Mouse (Mus musculus): ENCODE data around the gene Kdm2a.
"Not testable (repeated sequence)": the region's sequence is repeated elsewhere in the genome, so short reads cannot be mapped to it uniquely, and the experiment has no call there.

Gene Kdm2a

DNA sequence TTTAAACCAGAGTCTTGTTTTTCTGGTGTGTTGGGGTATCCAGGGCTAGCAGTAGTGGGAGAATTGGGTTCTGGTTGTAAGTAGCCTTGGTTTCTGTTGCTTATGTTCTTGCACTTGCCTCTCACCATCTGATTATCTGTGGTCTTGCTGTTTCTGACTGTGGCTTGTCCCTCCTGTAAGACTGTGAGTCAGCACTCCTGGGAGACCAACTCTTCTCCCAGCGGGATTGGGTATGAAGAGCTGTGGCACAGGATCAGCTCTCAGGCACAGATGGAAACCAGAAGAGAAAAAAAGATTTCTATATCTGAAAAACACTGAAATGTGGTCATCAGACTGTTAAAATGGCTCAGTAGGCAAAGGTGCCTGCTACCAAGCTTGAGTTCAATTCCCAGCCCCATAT, 16.5 kb upstream of the Kdm2a start:
- DNase-seq (ENCODE audit: low spot score) = no peak

- no peak for DNase-seq (ENCODE audit: low spot score)
These were observed 11.0 kb upstream of the Kdm2a start for GRCm38 (mm10) chr19:4409062-4409461.

DNA sequence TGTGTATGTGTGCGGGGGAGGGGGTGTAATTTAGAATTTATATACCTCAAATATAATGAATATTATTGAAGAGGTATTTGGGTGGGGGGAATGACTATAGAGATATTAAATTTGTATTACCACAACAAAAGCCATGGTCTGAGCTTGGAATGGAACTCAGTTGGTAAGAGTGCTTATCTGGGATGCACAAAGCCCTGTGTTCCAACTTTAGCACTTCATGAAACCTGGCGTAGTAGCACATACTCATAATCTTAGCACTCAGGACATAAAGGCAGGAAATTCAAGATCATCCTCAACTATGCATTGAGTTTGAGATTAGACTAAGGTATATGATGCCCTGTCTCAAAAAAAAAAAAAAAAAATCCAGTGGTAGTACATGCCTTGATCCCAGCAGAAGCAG, 6.8 kb upstream of the Kdm2a start:
- no peak for DNase-seq (ENCODE audit: low spot score)

DNA sequence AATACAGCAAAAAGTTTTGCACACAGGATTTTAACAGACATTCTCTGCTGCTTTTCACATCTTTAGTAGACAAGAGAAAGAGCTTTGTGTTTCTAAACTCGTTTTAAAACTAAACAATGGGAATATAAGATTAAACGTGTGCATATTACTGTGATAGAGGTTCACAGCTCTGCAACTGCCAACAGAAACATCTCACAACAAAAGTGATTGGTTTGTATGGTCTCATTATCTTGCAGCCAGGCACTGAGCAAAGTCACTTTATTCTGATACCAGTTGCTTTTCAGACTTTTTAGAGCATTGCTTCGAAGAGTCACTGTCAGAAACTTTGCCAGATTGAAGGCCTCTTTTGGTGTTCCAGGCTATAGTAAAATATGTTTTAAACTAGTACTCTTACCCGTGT, 874 bp upstream of the Kdm2a start:
- DNase-seq (ENCODE audit: low spot score) = no peak

GRCm38 (mm10) chr19:4398630-4398948, 504 bp upstream of the Kdm2a start:
- DNase-seq (ENCODE audit: low spot score) = no peak

DNA sequence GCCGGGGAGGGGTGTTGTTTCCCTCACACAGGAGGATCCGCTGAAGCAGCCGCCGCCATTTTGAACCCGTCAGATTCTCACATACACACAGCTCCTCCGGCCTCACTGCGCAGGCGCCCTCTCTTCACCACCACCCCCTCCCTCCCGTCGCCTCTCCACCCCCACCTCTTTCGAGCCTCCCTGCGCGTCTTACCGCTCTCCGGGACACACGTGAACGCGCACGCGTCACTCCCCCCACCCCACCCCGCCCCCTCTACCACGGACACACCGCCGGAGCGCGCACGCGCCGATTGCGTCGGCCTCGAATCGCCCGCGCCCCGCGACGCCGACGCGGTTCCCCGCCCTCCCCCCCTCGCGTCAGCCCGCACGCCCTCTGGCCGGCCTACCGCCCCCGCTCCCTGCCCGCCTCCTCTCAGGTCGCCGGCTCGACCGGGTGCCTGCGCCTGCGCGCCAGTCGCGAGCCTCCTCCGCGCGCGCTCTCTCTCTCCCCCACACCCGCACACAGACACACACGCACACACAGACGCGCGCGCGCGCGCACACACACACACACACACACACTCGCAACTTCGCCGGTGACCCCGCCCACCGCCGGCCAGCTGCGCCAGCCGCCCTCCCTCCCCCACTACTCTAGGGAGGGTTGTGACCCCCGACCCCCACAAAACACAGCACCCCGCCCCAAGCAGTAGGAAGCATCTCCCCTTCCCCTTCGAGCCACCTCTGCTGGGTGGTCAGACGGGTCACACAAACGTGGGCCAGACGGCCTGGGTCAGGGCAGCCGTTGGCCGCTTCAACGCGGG, 887 bp downstream of the Kdm2a start:
- DNase-seq (ENCODE audit: low spot score) = peak; percentile 95

DNA sequence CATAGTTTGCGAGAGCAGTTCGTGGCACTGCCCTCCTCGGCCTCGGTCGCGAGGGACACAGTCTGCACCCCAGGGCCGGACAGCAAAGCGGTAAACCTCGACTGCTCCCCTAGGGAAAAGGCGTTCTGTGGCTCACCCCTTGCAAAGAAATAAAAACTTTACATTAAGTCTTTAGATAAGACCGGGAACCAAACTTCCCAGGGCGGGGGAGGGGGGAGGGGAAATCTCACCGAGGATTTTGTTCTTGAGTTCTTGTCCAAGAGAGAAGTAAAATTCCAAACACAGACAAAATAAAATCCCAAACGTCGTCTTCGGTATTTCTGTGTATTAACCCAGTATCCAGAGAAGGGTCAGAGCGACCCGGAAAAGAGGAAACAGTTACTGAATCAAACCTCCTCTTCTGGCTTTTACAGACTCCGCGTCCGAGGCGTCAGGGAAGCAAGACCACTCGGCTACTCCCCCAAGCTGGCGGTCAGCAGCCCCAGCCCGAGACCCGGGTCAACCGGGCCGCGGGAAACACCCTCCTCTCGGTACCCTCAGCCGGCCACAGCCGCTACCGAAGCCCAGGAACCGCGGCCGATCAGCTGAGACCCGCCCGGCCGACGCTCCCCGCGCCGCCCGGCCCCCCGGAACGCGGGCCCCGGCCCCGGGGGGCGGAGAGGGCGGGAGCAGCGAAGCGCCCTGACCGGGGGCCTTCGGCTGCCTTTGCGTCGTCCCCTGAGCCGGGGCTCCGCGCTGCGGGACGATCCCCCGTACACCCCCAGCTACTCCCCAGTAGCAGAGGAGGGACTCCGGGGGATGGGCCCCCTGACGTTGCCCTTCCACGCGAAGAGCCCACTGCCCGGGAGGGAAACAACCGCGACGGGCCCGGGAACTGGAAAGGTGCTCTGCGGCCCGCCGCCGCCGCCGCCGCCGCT, 1.7 kb downstream of the Kdm2a start:
- peak; percentile 45 for DNase-seq (ENCODE audit: low spot score)

- no peak for DNase-seq (ENCODE audit: low spot score)
These were observed 10.8 kb downstream of the Kdm2a start for GRCm38 (mm10) chr19:4387276-4387675.

- no peak for DNase-seq (ENCODE audit: low spot score)
These were observed 13.1 kb downstream of the Kdm2a start for GRCm38 (mm10) chr19:4385026-4385425.

- no peak for DNase-seq (ENCODE audit: low spot score)
These were observed 13.8 kb downstream of the Kdm2a start for GRCm38 (mm10) chr19:4384322-4384721.

DNA sequence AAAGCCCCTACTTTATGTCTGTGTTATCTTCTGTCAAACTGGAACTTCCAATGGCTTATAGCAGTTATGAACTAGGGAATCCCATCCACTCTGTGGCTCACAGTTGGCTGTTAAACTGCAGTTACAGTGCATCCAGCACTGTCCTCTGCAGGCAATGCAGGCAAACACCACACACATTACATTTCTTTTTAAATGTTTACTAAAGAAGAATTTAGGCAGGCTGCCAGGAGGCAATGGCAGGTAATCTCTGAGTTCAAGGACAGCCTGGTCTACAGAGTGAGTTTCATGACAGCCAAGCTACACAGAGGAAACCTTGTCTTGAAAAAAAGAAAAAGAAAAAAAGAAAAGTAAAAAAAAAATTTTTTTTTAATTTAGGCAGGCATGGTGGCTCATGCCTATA, 14.8 kb downstream of the Kdm2a start:
- no peak for DNase-seq (ENCODE audit: low spot score)

DNA sequence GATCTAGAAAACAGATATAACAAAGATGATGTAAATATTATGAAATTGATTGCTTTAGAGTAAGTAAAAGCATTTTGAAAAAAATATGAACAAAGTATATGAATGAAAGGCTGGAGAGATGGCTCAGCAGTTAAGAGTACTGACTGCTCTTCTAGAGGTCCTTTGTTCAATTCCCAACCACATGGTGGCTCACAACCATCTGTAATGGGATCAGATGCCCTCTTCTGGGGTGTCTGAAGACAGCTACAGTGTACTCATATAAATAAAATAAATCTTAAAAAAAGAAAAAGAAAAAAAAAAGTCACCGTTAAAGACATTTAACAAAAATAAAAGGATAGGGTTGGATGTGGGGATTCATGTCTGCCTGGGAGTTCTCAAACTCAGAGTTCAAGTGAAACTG, 15.8 kb downstream of the Kdm2a start:
- not testable (repeated sequence) for DNase-seq (ENCODE audit: low spot score)

DNA sequence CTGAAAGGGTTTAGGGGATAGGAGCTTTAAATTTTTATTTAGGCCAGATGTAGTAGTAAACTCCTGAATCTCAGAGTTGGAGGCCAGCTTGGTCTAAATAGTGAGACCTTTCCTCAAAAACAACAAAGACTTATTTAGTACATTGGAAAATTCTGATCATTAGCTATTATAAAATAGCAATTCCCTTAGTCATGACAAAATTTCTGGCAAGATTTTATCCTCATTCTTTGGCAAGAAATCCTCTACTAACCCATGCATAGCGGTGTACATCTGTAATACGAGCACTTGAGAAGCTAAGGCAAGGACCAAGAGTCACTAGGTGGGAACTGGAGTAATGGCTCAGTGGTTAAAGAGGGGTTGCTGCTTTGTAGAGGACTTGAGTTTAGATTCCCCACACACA, 27.4 kb downstream of the Kdm2a start:
- DNase-seq (ENCODE audit: low spot score) = no peak

DNA sequence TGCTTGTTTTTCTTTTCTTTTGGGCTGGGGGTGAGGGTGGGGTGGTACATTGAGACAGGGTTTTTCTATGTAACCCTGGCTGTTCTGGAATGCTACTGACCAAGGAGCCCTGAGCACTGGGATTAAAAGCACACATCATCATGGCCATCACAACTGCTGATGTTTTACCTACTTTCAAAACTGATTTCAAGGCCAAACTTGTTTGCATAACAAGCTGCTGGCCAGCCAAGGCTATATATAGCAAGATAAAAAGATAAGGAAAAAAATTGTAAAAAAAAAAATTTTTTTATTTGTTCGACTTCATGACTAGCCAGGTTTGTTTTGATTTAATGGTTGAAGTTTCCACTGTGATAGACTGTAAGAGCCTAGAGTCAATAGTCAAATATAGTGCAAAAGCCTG, 27.8 kb downstream of the Kdm2a start:
- DNase-seq (ENCODE audit: low spot score) = no peak

GRCm38 (mm10) chr19:4349455-4349854, 48.6 kb downstream of the Kdm2a start:
- DNase-seq (ENCODE audit: low spot score) = no peak

DNA sequence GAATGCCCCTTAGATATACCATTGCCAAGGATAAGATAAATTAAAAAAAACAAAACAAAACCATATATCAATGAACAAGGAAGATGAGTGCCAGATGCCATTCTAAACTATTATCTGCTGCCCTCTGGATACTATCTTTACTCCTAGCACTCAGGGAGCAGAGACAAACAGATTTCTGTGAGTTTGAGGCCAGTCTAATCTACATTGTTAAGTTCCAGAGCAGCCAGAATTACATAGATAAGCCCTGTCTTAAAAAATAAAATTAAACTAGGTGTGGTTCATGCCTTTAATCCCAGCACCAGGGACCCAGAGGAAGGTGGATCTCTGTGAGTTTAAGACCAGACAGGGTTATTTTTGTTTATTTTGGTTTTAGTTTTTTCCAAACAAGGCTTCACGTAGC, 51.6 kb downstream of the Kdm2a start:
- DNase-seq (ENCODE audit: low spot score) = no peak

DNA sequence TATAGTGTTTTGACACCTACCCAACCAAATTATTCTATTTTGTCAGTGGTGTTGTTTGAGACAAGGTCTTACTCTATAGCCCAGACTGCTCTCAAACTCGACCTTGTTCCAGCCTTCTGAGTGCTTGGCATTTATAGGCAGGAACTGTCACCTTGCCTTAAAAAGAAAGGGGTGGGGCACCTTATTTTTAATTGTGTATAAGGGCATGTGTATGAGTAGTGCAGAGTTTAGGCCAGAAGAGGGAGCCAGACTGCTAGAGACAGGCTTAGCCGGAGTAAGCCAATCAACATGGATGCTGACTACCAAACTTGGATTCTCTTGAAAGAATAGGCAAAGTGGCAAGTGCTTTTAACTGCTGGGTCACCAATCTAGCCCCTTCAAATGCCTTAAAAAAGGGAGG, 59.9 kb downstream of the Kdm2a start:
- DNase-seq (ENCODE audit: low spot score) = no peak

GRCm38 (mm10) chr19:4333791-4334190, 64.3 kb downstream of the Kdm2a start:
- peak; percentile 93 for DNase-seq (ENCODE audit: low spot score)

- peak; percentile 38 for DNase-seq (ENCODE audit: low spot score)
These were observed 64.8 kb downstream of the Kdm2a start for GRCm38 (mm10) chr19:4333100-4333775.

DNA sequence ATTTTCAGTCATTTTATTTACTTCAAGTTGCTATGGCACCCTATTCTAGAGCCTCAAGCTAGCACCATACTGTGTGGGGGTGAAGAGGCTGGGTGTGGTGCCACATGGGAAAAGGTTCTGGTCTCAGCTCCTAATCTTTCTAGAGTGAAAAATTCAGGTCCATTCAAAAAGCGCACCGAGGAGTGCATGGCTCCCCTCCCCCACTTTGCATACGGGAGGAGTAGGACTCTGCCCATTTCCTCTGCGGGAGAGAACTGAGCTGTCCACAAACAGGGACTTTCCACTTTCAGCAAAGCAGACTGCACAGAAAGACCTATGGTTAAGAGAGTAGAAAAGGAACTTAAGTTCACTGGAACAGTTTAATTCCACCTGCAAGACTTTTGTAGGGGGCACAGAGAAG, 65.4 kb downstream of the Kdm2a start:
- no peak for DNase-seq (ENCODE audit: low spot score)

DNA sequence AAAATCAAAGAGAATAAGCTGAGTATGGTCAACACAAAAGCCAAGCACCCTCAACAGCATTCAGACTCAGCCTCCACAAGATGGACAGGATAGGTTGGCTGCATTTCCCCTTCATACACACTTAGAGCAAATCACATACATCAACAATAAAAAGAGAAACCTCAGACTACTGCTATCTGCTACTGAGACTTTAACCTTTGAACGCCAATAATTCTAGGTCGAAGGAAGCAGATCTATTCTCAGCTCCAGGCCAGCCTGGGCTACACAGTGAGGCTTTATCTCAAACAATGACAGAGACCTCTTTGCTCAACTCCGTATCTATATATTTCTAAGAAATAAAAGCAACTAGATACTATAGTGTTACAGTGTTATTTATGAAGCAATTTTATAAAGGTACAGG, 66.8 kb downstream of the Kdm2a start:
- DNase-seq (ENCODE audit: low spot score) = no peak

DNA sequence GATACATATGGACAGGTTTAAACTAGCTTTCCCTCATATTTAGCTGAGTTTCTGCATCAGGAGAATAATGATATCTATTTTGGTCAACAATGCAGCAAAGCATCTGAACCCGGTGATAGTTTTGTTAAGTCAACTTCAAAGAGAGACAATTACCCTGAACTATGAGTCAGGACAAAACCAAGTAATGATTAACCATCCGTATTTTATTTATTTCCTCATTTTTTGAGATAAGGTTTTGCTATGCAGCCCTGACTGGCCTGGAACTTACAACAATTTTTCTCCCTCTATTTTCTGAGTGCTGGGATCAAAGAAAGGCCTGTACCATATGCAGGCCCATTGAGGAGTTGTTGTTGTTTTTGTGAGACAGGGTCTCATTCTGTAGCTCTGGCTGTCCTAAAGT, 67.5 kb downstream of the Kdm2a start:
- no peak for DNase-seq (ENCODE audit: low spot score)
